Mouse (Mus musculus) kidney, embryonic 14.5 days (tissue): ENCODE results near the gene Fam107b. TPM values are rescaled to one million over a fixed set of nuclear protein-coding genes. Genes with fewer than 3 reads are reported as not detected.

ENCODE experiments used
- polyA plus RNA-seq: library from polyadenylated mRNA; unstranded; fragments of >200 nt; fragmentation: Nextera tagmentation; extraction: Ambion mirVana; gene quantifications from 2 replicates; pipeline ENCODE4 v1.2.1, GENCODE M21; 2014

Gene Fam107b
- polyA plus RNA-seq, 1 experiment from 2014 or later = 77.0 TPM

Other genes starting within 250 kb of the Fam107b start
- 26.5 and 35.2 TPM in 2 replicates for gene Rpp38, start 237.8 kb upstream of the Fam107b start, polyA plus RNA-seq
- gene Acbd7, start 234.3 kb upstream of the Fam107b start, polyA plus RNA-seq = 1.2 and 1.7 TPM in 2 replicates
- not detected in 2 replicates for gene Olah, start 173.3 kb upstream of the Fam107b start, polyA plus RNA-seq
- gene Meig1, start 147.8 kb upstream of the Fam107b start, polyA plus RNA-seq = not detected in 2 replicates
- 6.2 and 7.3 TPM in 2 replicates for gene Dclre1c, start 146.4 kb upstream of the Fam107b start, polyA plus RNA-seq
- 25.1 and 28.8 TPM in 2 replicates for gene Suv39h2, start 95.5 kb upstream of the Fam107b start, polyA plus RNA-seq
- gene Gm45902, start 57.7 kb upstream of the Fam107b start, polyA plus RNA-seq = 3.6 and 7.3 TPM in 2 replicates
- 105 and 119 TPM in 2 replicates for gene Hspa14, start 57.7 kb upstream of the Fam107b start, polyA plus RNA-seq
- 0.23 TPM in 1 of 2 replicates, not detected in the other for gene Cdnf, start 57.5 kb upstream of the Fam107b start, polyA plus RNA-seq